Mouse (Mus musculus) cerebellum, adult 2 months (tissue): ENCODE data around the gene Rsph14. TPM values are rescaled to one million over a fixed set of nuclear protein-coding genes. Genes with fewer than 3 reads are reported as not detected.

Experiments
- DNase-seq, 2 experiments: peaks; one replicate each; pipeline ENCODE4 v3.0.0; 2021
- H3K27ac ChIP-seq: fragments of 200-500 bp; 2 replicates; pipeline ENCODE4 v1.5.1; 2012; ENCODE audit warnings: low read length, control low read depth, inconsistent platforms; ENCODE audit not compliant: insufficient read depth
- H3K27me3 ChIP-seq: fragments of 200-500 bp; 2 replicates; pipeline ENCODE4 v1.6.1; 2012; ENCODE audit warnings: inconsistent platforms, mild to moderate bottlenecking, low read length, moderate library complexity; ENCODE audit not compliant: control insufficient read depth, insufficient read depth
- H3K4me1 ChIP-seq: fragments of 200-500 bp; 2 replicates; pipeline ENCODE4 v1.6.1; 2011; ENCODE audit warnings: low read length; ENCODE audit not compliant: control insufficient read depth, insufficient read depth
- H3K4me3 ChIP-seq: fragments of 200-500 bp; replicated peaks from 2 replicates; pipeline ENCODE3; 2011; ENCODE audit warnings: mild to moderate bottlenecking, low read depth, low read length, control low read depth; ENCODE audit not compliant: insufficient read depth
- CTCF ChIP-seq: fragments of 200-500 bp; IDR thresholded peaks from 2 replicates; pipeline ENCODE4 v1.5.1; 2011; ENCODE audit warnings: low read depth, mild to moderate bottlenecking, control low read depth, low read length, moderate library complexity, borderline replicate concordance; ENCODE audit not compliant: insufficient read depth
- POLR2A ChIP-seq: fragments of 200-500 bp; IDR thresholded peaks from 2 replicates; pipeline ENCODE4 v1.6.1; 2011; ENCODE audit warnings: low read length, control low read depth, borderline replicate concordance; ENCODE audit not compliant: insufficient read depth
- WGBS: fragments of 180-500 bp; shearing (Covaris S2); methylation state at CpG from one replicate; pipeline ENCODE4 v1.1.7; 2018; 5-methylcytosine and 5-hydroxymethylcytosine counted together
- polyA plus RNA-seq: library from polyadenylated mRNA; depleted of rRNA; stranded (reverse); fragments of >200 nt; gene quantifications from 2 replicates; pipeline ENCODE4 v1.2.3, GENCODE M21; 2012

Gene Rsph14
- polyA plus RNA-seq, 1 experiment, result 0.43 TPM

DNA sequence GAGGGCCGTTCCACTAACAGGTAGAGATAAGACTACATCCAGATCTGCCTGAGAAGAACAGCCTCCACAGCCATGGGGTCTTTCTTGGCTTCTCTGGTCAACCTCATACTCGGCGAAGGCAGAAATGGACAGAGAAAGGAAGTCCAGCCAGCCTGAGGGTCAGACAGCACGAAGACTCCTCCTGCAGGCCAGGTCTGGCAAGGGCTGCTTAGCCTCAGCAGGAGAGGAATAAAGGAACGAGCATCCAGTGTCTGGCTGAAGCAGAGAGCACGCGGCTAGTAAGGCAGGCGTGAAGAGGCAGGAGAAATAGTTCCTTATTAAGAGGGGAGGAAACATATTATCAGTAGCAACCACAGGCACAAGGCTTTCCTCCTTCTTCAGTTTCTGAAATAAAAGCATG, 49.2 kb downstream of the Rsph14 start:
- 31% methylated on average over 8 of the region's 8 CpGs for WGBS

GRCm38 (mm10) chr10:74981159-74981558, 51.2 kb downstream of the Rsph14 start:
- Histone ChIP-seq H3K4me3 (no peak overlapping the region), H3K27ac (no peak overlapping the region), H3K4me1 (peaks cover 17% of the 10 kb centered on the region; the same call in 1 of the 2 replicates), H3K27me3 (no peaks in the 10 kb centered on the region)
- no peak for TF ChIP-seq POLR2A
- no peak for TF ChIP-seq CTCF
- 86% methylated on average over 12 of the region's 12 CpGs for WGBS
- no peak for DNase-seq

More for the DNA sequence above, 49.2 kb downstream of the Rsph14 start:
- Histone ChIP-seq H3K4me3 (no peak overlapping the region), H3K4me1 (peaks cover 10% of the 10 kb centered on the region; the same call in 1 of the 2 replicates), H3K27me3 (no peaks in the 10 kb centered on the region), H3K27ac (no peak overlapping the region)
- DNase-seq, result peak in 1 of 2 experiments; percentile 32
- TF ChIP-seq POLR2A, result no peak
- TF ChIP-seq CTCF, result peak; percentile 48; the same call in 1 of the 2 replicates

DNA sequence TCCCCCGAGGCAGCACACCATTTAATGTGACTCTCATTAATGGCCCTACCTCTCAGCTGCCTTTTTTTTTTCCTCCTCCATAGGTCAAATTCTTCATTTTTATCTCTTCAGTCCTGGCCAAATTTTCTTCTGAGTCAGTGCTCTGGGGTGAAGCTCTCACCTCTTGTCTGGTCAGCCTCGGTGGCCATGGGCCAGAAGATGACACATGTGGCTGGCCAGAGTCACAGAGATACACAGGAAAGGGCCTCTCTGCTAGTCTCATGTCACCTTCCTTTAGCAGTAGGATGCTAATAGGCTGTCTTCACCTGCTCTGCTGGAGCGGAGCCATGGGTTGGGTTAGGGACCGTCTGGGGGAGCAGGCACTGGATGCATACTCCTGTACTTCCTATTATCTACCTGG, 54.3 kb downstream of the Rsph14 start:
- 60% methylated on average over 4 of the region's 4 CpGs for WGBS
- Histone ChIP-seq H3K4me3 (no peak overlapping the region), H3K27me3 (no peaks in the 10 kb centered on the region), H3K27ac (no peak overlapping the region), H3K4me1 (peaks cover 11% of the 10 kb centered on the region; the same call in 1 of the 2 replicates)
- TF ChIP-seq CTCF (no peak), POLR2A (no peak)
- DNase-seq, result peak in 1 of 2 experiments; percentile 56

DNA sequence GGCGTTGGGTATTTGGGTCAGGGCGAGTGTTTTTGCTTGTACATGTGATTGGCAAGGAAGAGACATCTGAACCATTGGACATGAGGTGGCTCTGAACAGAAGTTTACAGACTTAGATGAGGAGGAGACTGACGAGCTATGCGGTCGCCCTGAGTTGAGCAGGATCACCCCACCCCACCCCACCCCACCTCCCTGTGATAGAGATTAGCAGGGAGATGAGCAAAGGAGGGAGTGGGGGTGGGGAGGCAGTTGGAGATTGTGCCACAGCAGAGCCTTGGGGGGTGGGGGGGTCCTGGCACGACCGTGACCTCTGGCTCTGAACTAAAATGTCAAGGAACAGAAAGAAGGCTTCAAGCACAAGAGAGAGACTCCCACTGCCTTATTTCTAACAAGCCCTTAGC, 56.0 kb downstream of the Rsph14 start:
- 91% methylated on average over 7 of the region's 7 CpGs for WGBS
- Histone ChIP-seq H3K27ac (no peak overlapping the region), H3K4me1 (peaks cover 15% of the 10 kb centered on the region; the same call in 1 of the 2 replicates), H3K27me3 (no peaks in the 10 kb centered on the region), H3K4me3 (no peak overlapping the region)
- no peak for DNase-seq
- TF ChIP-seq CTCF (no peak), POLR2A (no peak)

DNA sequence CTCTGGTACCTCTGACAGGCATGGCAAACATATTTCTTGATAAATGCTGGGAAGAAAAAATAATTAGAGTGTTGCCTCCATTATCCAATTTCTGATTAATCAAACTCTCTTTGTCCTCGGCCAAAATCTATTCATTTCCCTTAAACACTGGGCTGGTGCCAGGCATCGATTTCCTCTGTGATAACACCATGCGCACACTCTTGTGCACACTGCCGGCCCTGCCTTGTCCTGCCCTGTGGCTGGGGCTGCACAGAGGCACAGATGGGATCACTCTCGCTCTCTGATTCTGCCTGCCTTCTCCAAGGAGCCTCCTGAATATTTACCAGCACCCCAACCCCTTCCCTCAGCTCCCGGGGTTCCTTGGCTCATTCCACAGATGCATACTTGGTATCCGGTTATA, 56.8 kb downstream of the Rsph14 start:
- 63% methylated on average over 7 of the region's 7 CpGs for WGBS
- Histone ChIP-seq H3K4me3 (no peak overlapping the region), H3K27ac (no peak overlapping the region), H3K27me3 (no peaks in the 10 kb centered on the region), H3K4me1 (peaks cover 15% of the 10 kb centered on the region; the same call in 1 of the 2 replicates)
- TF ChIP-seq POLR2A (no peak), CTCF (no peak)
- DNase-seq, result no peak

GRCm38 (mm10) chr10:74973026-74973425, 59.4 kb downstream of the Rsph14 start:
- H3K4me3 ChIP-seq, result no peak overlapping the region
- H3K27me3 ChIP-seq, result no peaks in the 10 kb centered on the region
- 50% methylated on average over 6 of the region's 6 CpGs for WGBS
- peaks cover 19% of the 10 kb centered on the region; the same call in 1 of the 2 replicates for H3K4me1 ChIP-seq
- no peak for TF ChIP-seq POLR2A
- peak; percentile 26; the same call in 1 of the 2 replicates for TF ChIP-seq CTCF
- H3K27ac ChIP-seq, result no peak overlapping the region
- no peak for DNase-seq

DNA sequence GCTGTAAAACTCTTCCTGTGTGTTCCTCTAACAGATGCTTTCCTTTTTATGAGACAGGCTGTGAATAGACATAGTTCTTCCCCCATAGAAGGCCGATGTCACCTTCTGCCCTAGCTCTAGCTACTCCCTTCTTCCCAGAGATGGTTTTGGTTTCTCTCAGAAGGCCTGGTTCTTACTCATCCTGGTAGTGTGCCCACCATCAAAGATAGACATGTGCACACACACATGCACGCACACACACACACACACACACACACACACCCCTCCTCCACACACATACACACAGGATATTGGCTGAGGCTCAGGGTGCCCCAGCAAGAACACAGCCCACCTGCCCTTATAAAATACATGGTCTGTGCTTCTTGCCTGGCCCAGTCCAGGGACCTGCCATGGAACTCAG, 63.1 kb downstream of the Rsph14 start:
- peaks cover 13% of the 10 kb centered on the region; the same call in 1 of the 2 replicates for H3K4me1 ChIP-seq
- H3K4me3 ChIP-seq, result no peak overlapping the region
- TF ChIP-seq CTCF (no peak), POLR2A (no peak)
- 93% methylated on average over 2 of the region's 2 CpGs for WGBS
- H3K27ac ChIP-seq, result no peak overlapping the region
- no peaks in the 10 kb centered on the region for H3K27me3 ChIP-seq
- DNase-seq, result no peak

GRCm38 (mm10) chr10:74967651-74968267, 64.6 kb downstream of the Rsph14 start:
- TF ChIP-seq CTCF (no peak), POLR2A (no peak)
- Histone ChIP-seq H3K27ac (no peak overlapping the region; the same call in 1 of the 2 replicates), H3K4me3 (peak overlapping the region; percentile 64), H3K4me1 (peaks cover 10% of the 10 kb centered on the region; the same call in 1 of the 2 replicates), H3K27me3 (no peaks in the 10 kb centered on the region)
- DNase-seq, result peak; percentile 61 to 65
- 2% methylated on average over 25 of the region's 25 CpGs for WGBS
